Mouse (Mus musculus): ENCODE measurements around the gene Sox5. TPM values are rescaled to one million over a fixed set of nuclear protein-coding genes. Genes with fewer than 3 reads are reported as not detected.

Sox5 gene
- total RNA-seq, 1 experiment from 2014 or later: 1.6 TPM

GRCm38 (mm10) chr6:144062428-144062827 is 719.3 kb downstream of the Sox5 start:
- no peak for ATAC-seq (replicated peaks in 1 of 2; ENCODE audit: insufficient read depth in 1 of 2, low FRiP score in 2 of 2, low TSS enrichment in 1 of 2, low read depth in 1 of 2, poor library complexity in 2 of 2, severe bottlenecking in 2 of 2)

- no peak for ATAC-seq (replicated peaks in 1 of 2; ENCODE audit: insufficient read depth in 1 of 2, low FRiP score in 2 of 2, low TSS enrichment in 1 of 2, low read depth in 1 of 2, poor library complexity in 2 of 2, severe bottlenecking in 2 of 2)
Observed at GRCm38 (mm10) chr6:144061814-144062213, 720.0 kb downstream of the Sox5 start.

- ATAC-seq (replicated peaks in 1 of 2; ENCODE audit: insufficient read depth in 1 of 2, low FRiP score in 2 of 2, low TSS enrichment in 1 of 2, low read depth in 1 of 2, poor library complexity in 2 of 2, severe bottlenecking in 2 of 2): no peak
Observed at GRCm38 (mm10) chr6:144057098-144057632, 724.6 kb downstream of the Sox5 start.

- no peak for ATAC-seq (replicated peaks in 1 of 2; ENCODE audit: insufficient read depth in 1 of 2, low FRiP score in 2 of 2, low TSS enrichment in 1 of 2, low read depth in 1 of 2, poor library complexity in 2 of 2, severe bottlenecking in 2 of 2)
Observed at GRCm38 (mm10) chr6:144056252-144057097, 725.3 kb downstream of the Sox5 start.

GRCm38 (mm10) chr6:144052487-144052886 is 729.3 kb downstream of the Sox5 start:
- no peak for ATAC-seq (replicated peaks in 1 of 2; ENCODE audit: insufficient read depth in 1 of 2, low FRiP score in 2 of 2, low TSS enrichment in 1 of 2, low read depth in 1 of 2, poor library complexity in 2 of 2, severe bottlenecking in 2 of 2)

GRCm38 (mm10) chr6:144051316-144051715 is 730.5 kb downstream of the Sox5 start:
- no peak for ATAC-seq (replicated peaks in 1 of 2; ENCODE audit: insufficient read depth in 1 of 2, low FRiP score in 2 of 2, low TSS enrichment in 1 of 2, low read depth in 1 of 2, poor library complexity in 2 of 2, severe bottlenecking in 2 of 2)

GRCm38 (mm10) chr6:144048201-144048924 is 733.4 kb downstream of the Sox5 start:
- no peak for ATAC-seq (replicated peaks in 1 of 2; ENCODE audit: insufficient read depth in 1 of 2, low FRiP score in 2 of 2, low TSS enrichment in 1 of 2, low read depth in 1 of 2, poor library complexity in 2 of 2, severe bottlenecking in 2 of 2)

- ATAC-seq (replicated peaks in 1 of 2; ENCODE audit: insufficient read depth in 1 of 2, low FRiP score in 2 of 2, low TSS enrichment in 1 of 2, low read depth in 1 of 2, poor library complexity in 2 of 2, severe bottlenecking in 2 of 2): no peak
Observed at GRCm38 (mm10) chr6:144045503-144045902, 736.3 kb downstream of the Sox5 start.

- no peak for ATAC-seq (replicated peaks in 1 of 2; ENCODE audit: insufficient read depth in 1 of 2, low FRiP score in 2 of 2, low TSS enrichment in 1 of 2, low read depth in 1 of 2, poor library complexity in 2 of 2, severe bottlenecking in 2 of 2)
Observed at GRCm38 (mm10) chr6:144044381-144044780, 737.4 kb downstream of the Sox5 start.

- no peak for ATAC-seq (replicated peaks in 1 of 2; ENCODE audit: insufficient read depth in 1 of 2, low FRiP score in 2 of 2, low TSS enrichment in 1 of 2, low read depth in 1 of 2, poor library complexity in 2 of 2, severe bottlenecking in 2 of 2)
Observed at GRCm38 (mm10) chr6:144042936-144043335, 738.8 kb downstream of the Sox5 start.

GRCm38 (mm10) chr6:144041941-144042340 is 739.8 kb downstream of the Sox5 start:
- ATAC-seq (replicated peaks in 1 of 2; ENCODE audit: insufficient read depth in 1 of 2, low FRiP score in 2 of 2, low TSS enrichment in 1 of 2, low read depth in 1 of 2, poor library complexity in 2 of 2, severe bottlenecking in 2 of 2): no peak

GRCm38 (mm10) chr6:144041188-144041587 is 740.6 kb downstream of the Sox5 start:
- no peak for ATAC-seq (replicated peaks in 1 of 2; ENCODE audit: insufficient read depth in 1 of 2, low FRiP score in 2 of 2, low TSS enrichment in 1 of 2, low read depth in 1 of 2, poor library complexity in 2 of 2, severe bottlenecking in 2 of 2)

GRCm38 (mm10) chr6:144040349-144040748 is 741.4 kb downstream of the Sox5 start:
- ATAC-seq (replicated peaks in 1 of 2; ENCODE audit: insufficient read depth in 1 of 2, low FRiP score in 2 of 2, low TSS enrichment in 1 of 2, low read depth in 1 of 2, poor library complexity in 2 of 2, severe bottlenecking in 2 of 2): no peak

GRCm38 (mm10) chr6:144039221-144039620 is 742.6 kb downstream of the Sox5 start:
- ATAC-seq (replicated peaks in 1 of 2; ENCODE audit: insufficient read depth in 1 of 2, low FRiP score in 2 of 2, low TSS enrichment in 1 of 2, low read depth in 1 of 2, poor library complexity in 2 of 2, severe bottlenecking in 2 of 2): no peak

- no peak for ATAC-seq (replicated peaks in 1 of 2; ENCODE audit: insufficient read depth in 1 of 2, low FRiP score in 2 of 2, low TSS enrichment in 1 of 2, low read depth in 1 of 2, poor library complexity in 2 of 2, severe bottlenecking in 2 of 2)
Observed at GRCm38 (mm10) chr6:144033191-144033590, 748.6 kb downstream of the Sox5 start.

GRCm38 (mm10) chr6:144016929-144017328 is 764.8 kb downstream of the Sox5 start:
- ATAC-seq (replicated peaks in 1 of 2; ENCODE audit: insufficient read depth in 1 of 2, low FRiP score in 2 of 2, low TSS enrichment in 1 of 2, low read depth in 1 of 2, poor library complexity in 2 of 2, severe bottlenecking in 2 of 2): no peak

- ATAC-seq (replicated peaks in 1 of 2; ENCODE audit: insufficient read depth in 1 of 2, low FRiP score in 2 of 2, low TSS enrichment in 1 of 2, low read depth in 1 of 2, poor library complexity in 2 of 2, severe bottlenecking in 2 of 2): no peak
Observed at GRCm38 (mm10) chr6:144011880-144012524, 769.8 kb downstream of the Sox5 start.

GRCm38 (mm10) chr6:144010995-144011394 is 770.8 kb downstream of the Sox5 start:
- no peak for ATAC-seq (replicated peaks in 1 of 2; ENCODE audit: insufficient read depth in 1 of 2, low FRiP score in 2 of 2, low TSS enrichment in 1 of 2, low read depth in 1 of 2, poor library complexity in 2 of 2, severe bottlenecking in 2 of 2)

All from hematopoietic stem cell, adult 5-6 weeks (primary cell).